Mouse (Mus musculus) MEL (cell line): ENCODE results near the gene Pla2g1b. TPM values are rescaled to one million over a fixed set of nuclear protein-coding genes. Genes with fewer than 3 reads are reported as not detected.
A peak's percentile ranks its signal among the peaks of the same experiment; 100 is the strongest.

Experiments
- DNase-seq: peaks from one replicate; pipeline ENCODE4 v3.0.0; 2011; ENCODE audit warnings: low read depth, low spot score
- H3K27ac ChIP-seq: 2 replicates; pipeline ENCODE4 v1.5.1; 2012; ENCODE audit warnings: low read depth, mild to moderate bottlenecking, control low read depth, low read length, moderate library complexity; ENCODE audit not compliant: control insufficient read depth
- H3K27me3 ChIP-seq, 2 experiments: fragments of 150-350 bp in 1 of 2; sonication (generic) in 1 of 2; 2 replicates each; pipeline ENCODE4 v1.6.1; 2012; ENCODE audit warnings: low read length in 2 of 2, mild to moderate bottlenecking in 2 of 2, improper control_type of control experiment in 1 of 2, moderate library complexity in 1 of 2; ENCODE audit not compliant: insufficient read depth in 2 of 2, control insufficient read depth in 1 of 2
- H3K36me3 ChIP-seq, 2 experiments: 2 replicates each; pipeline ENCODE4 v1.6.1; 2012 to 2014; ENCODE audit warnings: low read length in 2 of 2, improper control_type of control experiment in 1 of 2, inconsistent platforms in 1 of 2, mild to moderate bottlenecking in 1 of 2; ENCODE audit not compliant: insufficient read depth in 2 of 2, control insufficient read depth in 1 of 2
- H3K4me1 ChIP-seq, 2 experiments: fragments of 150-350 bp in 1 of 2; sonication (generic) in 1 of 2; 2 replicates each; pipeline ENCODE4 v1.6.1; 2012; ENCODE audit warnings: low read length in 2 of 2, improper control_type of control experiment in 1 of 2, mild to moderate bottlenecking in 1 of 2; ENCODE audit not compliant: insufficient read depth in 2 of 2, control insufficient read depth in 1 of 2
- H3K4me3 ChIP-seq, 2 experiments: fragments of 150-350 bp in 1 of 2; sonication (generic) in 1 of 2; 2 replicates each; pipeline ENCODE4 v1.5.1; 2012; ENCODE audit warnings: low read depth in 2 of 2, low read length in 2 of 2, mild to moderate bottlenecking in 2 of 2, moderate library complexity in 2 of 2, control low read depth in 1 of 2, improper control_type of control experiment in 1 of 2; ENCODE audit not compliant: control insufficient read depth in 1 of 2, insufficient read depth in 1 of 2
- H3K79me2 ChIP-seq: 2 replicates; pipeline ENCODE4 v1.6.1; 2012; ENCODE audit warnings: mild to moderate bottlenecking, low read length, moderate library complexity; ENCODE audit not compliant: control insufficient read depth, poor library complexity, insufficient read depth
- H3K9ac ChIP-seq: 2 replicates; pipeline ENCODE4 v1.6.1; 2012; ENCODE audit warnings: low read depth, mild to moderate bottlenecking, control low read depth, low read length, moderate library complexity; ENCODE audit not compliant: control insufficient read depth, poor library complexity, severe bottlenecking
- H3K9me3 ChIP-seq: fragments of 150-350 bp; sonication (generic); replicated peaks from 2 replicates; pipeline ENCODE4 v1.6.1; 2012; ENCODE audit warnings: mild to moderate bottlenecking, low read length, improper control_type of control experiment, moderate library complexity; ENCODE audit not compliant: insufficient read depth
- CTCF ChIP-seq, 3 experiments: IDR thresholded peaks in 2 of 3; conservative IDR thresholded peaks in 1 of 3; 2 replicates each; pipeline ENCODE4 v1.5.1; 2011 to 2012; ENCODE audit warnings: low read length in 3 of 3, low read depth in 2 of 3, mild to moderate bottlenecking in 2 of 3, improper control_type of control experiment in 1 of 3, inconsistent platforms in 1 of 3, mixed read lengths in 1 of 3, moderate library complexity in 1 of 3; ENCODE audit not compliant: control insufficient read depth in 1 of 3, insufficient read depth in 1 of 3, poor library complexity in 1 of 3, severe bottlenecking in 1 of 3
- ELF1 ChIP-seq: IDR thresholded peaks from 2 replicates; pipeline ENCODE4 v1.6.1; 2014; ENCODE audit warnings: low read depth, mild to moderate bottlenecking, inconsistent platforms, low read length, improper control_type of control experiment, moderate library complexity
- HCFC1 ChIP-seq: IDR thresholded peaks from 2 replicates; pipeline ENCODE4 v1.6.1; 2012; ENCODE audit warnings: low read depth, mild to moderate bottlenecking, inconsistent platforms, low read length, improper control_type of control experiment, moderate library complexity
- KAT2A ChIP-seq: conservative IDR thresholded peaks from 2 replicates; pipeline ENCODE4 v1.6.1; 2012; ENCODE audit warnings: low read depth, low read length, improper control_type of control experiment, inconsistent platforms
- MEF2A ChIP-seq: IDR thresholded peaks from 2 replicates; pipeline ENCODE4 v1.6.1; 2014; ENCODE audit warnings: low read depth, mild to moderate bottlenecking, inconsistent platforms, low read length, improper control_type of control experiment; ENCODE audit not compliant: poor library complexity, insufficient replicate concordance, severe bottlenecking; ENCODE audit errors: extremely low read depth
- NELFE ChIP-seq: IDR thresholded peaks from 2 replicates; pipeline ENCODE4 v1.6.1; 2011; ENCODE audit warnings: low read depth, low read length, improper control_type of control experiment
- POLR2A ChIP-seq, 2 experiments: IDR thresholded peaks; 2 replicates each; pipeline ENCODE4 v1.6.1; 2011 to 2012; ENCODE audit warnings: low read length in 2 of 2, mild to moderate bottlenecking in 2 of 2, control low read depth in 1 of 2, improper control_type of control experiment in 1 of 2, low read depth in 1 of 2, moderate library complexity in 1 of 2; ENCODE audit not compliant: control insufficient read depth in 1 of 2, insufficient read depth in 1 of 2, poor library complexity in 1 of 2
- TAL1 ChIP-seq: IDR thresholded peaks from 2 replicates; pipeline ENCODE4 v1.6.1; 2012; ENCODE audit warnings: mild to moderate bottlenecking, inconsistent platforms, low read length, moderate library complexity, mixed read lengths
- TBP ChIP-seq: IDR thresholded peaks from 2 replicates; pipeline ENCODE4 v1.8.0; 2011; ENCODE audit warnings: low read depth, low read length, improper control_type of control experiment
- USF1 ChIP-seq: IDR thresholded peaks from 2 replicates; pipeline ENCODE4 v1.6.1; 2014; ENCODE audit warnings: low read depth, mild to moderate bottlenecking, inconsistent platforms, low read length, improper control_type of control experiment, moderate library complexity
- polyA plus RNA-seq, 2 experiments: library from polyadenylated mRNA; stranded (reverse) in 1 of 2; unstranded in 1 of 2; fragments of >175 nt in 1 of 2; fragments of >200 nt in 1 of 2; gene quantifications; 2 replicates each; pipeline versions ENCODE4 v1.2.1 to v1.2.4; 2012; ENCODE audit warnings: low replicate concordance in 2 of 2, low read depth in 1 of 2; ENCODE audit not compliant: insufficient read length in 2 of 2, insufficient read depth in 1 of 2, missing spikeins in 1 of 2
- total RNA-seq: library from RNA; depleted of rRNA; stranded (reverse); fragments of 300-350 nt; gene quantifications from 2 replicates; pipeline ENCODE4 v1.2.3, GENCODE M21; 2012

Pla2g1b gene
- total and polyA plus RNA-seq, 3 experiments: 0.58 to 6.6 TPM; not detected in 1

- Histone ChIP-seq H3K9ac (no peak overlapping the region), H3K27ac (peak overlapping the region; percentile 77)
- peak; percentile 4 to 81; a peak in 3 of 4 replicates for TF ChIP-seq POLR2A (IDR thresholded peaks at IDR 0.05; ENCODE audit: control insufficient read depth in 1 of 2, insufficient read depth in 1 of 2, low read depth in 1 of 2, low read length in 2 of 2, poor library complexity in 1 of 2)
- no peak for TF ChIP-seq TAL1
Measured at GRCm38 (mm10) chr5:115490638-115491000, 24.6 kb downstream of the Pla2g1b start.

GRCm38 (mm10) chr5:115491076-115491475 is 25.0 kb downstream of the Pla2g1b start:
- Histone ChIP-seq H3K79me2 (no peaks in the 10 kb centered on the region), H3K36me3 (peaks cover 0 to 8% of the 10 kb centered on the region in 2 experiments; a peak in 2 of 4 replicates), H3K4me1 (peaks cover 0 to 10% of the 10 kb centered on the region in 2 experiments; a peak in 2 of 4 replicates), H3K27me3 (no peaks in the 10 kb centered on the region), H3K9me3 (no peaks in the 10 kb centered on the region), H3K4me3 (no peak overlapping the region; a peak in 2 of 4 replicates)
- TF ChIP-seq USF1 (no peak), CTCF (IDR thresholded peaks at IDR 0.05 in 2 of 3, conservative IDR thresholded peaks at IDR 0.05 in 1 of 3; ENCODE audit: control insufficient read depth in 1 of 3, insufficient read depth in 1 of 3, low read depth in 2 of 3, low read length in 3 of 3, poor library complexity in 1 of 3, severe bottlenecking in 1 of 3) (0 out of 6 replicates have a peak, but pooled peaks of 2 of the 3 experiments have one; percentile 4 to 10), MEF2A (no peak), TBP (peak; percentile 84), NELFE (no peak), ELF1 (no peak), HCFC1 (no peak)
- TF ChIP-seq, all 39 proteins: peak for 2
- peak; percentile 68 for DNase-seq
- peak overlapping the region; percentile 56 for H3K27ac ChIP-seq
- H3K9ac ChIP-seq: peak overlapping the region; percentile 22; the same call in 1 of the 2 replicates

More at GRCm38 (mm10) chr5:115490638-115491000, 24.6 kb downstream of the Pla2g1b start:
- Histone ChIP-seq H3K4me3 (no peak overlapping the region), H3K4me1 (peaks cover 0 to 10% of the 10 kb centered on the region in 2 experiments; a peak in 2 of 4 replicates), H3K36me3 (peaks cover 0 to 8% of the 10 kb centered on the region in 2 experiments; a peak in 2 of 4 replicates), H3K9me3 (no peaks in the 10 kb centered on the region), H3K27me3 (no peaks in the 10 kb centered on the region), H3K79me2 (no peaks in the 10 kb centered on the region)
- DNase-seq: no peak

- Histone ChIP-seq H3K9me3 (no peaks in the 10 kb centered on the region), H3K27ac (peak overlapping the region; percentile 56), H3K36me3 (peaks cover 0 to 8% of the 10 kb centered on the region in 2 experiments; a peak in 2 of 4 replicates), H3K9ac (peak overlapping the region; percentile 35), H3K27me3 (no peaks in the 10 kb centered on the region), H3K4me3 (peak overlapping the region; percentile 25 to 27), H3K79me2 (no peaks in the 10 kb centered on the region), H3K4me1 (peaks cover 0 to 10% of the 10 kb centered on the region in 2 experiments; a peak in 2 of 4 replicates)
- TF ChIP-seq POLR2A (IDR thresholded peaks at IDR 0.05; ENCODE audit: control insufficient read depth in 1 of 2, insufficient read depth in 1 of 2, low read depth in 1 of 2, low read length in 2 of 2, poor library complexity in 1 of 2) (peak in 1 of 2 experiments; percentile 46; a peak in 2 of 4 replicates), KAT2A (no peak)
- DNase-seq: peak; percentile 75
Measured at GRCm38 (mm10) chr5:115491771-115492322, 25.8 kb downstream of the Pla2g1b start.
